Mouse (Mus musculus) kidney, embryonic 14.5 days (tissue): ENCODE data around the gene Slc35g3. TPM values are rescaled to one million over a fixed set of nuclear protein-coding genes. Genes with fewer than 3 reads are reported as not detected.
A peak's percentile ranks its signal among the peaks of the same experiment; 100 is the strongest.

ENCODE experiments used
- ATAC-seq: fragments of 200-750 bp; cut with Nextera tagmentation; 2 replicates; pipeline ENCODE4 v1.8.0; 2017; ENCODE audit warnings: moderate number of reproducible peaks, mild to moderate bottlenecking, moderate TSS enrichment, moderate library complexity; ENCODE audit not compliant: low FRiP score, low TSS enrichment
- H3K27ac ChIP-seq: fragments of 300-500 bp; sonication (generic); 2 replicates; pipeline ENCODE4 v1.5.1; 2014; ENCODE audit warnings: low read depth, mild to moderate bottlenecking, low read length, moderate library complexity, mixed read lengths
- H3K27me3 ChIP-seq: fragments of 300-500 bp; sonication (generic); 2 replicates; pipeline ENCODE4 v1.6.1; 2014; ENCODE audit warnings: mild to moderate bottlenecking, low read length; ENCODE audit not compliant: control insufficient read depth, insufficient read depth
- H3K36me3 ChIP-seq: fragments of 300-500 bp; sonication (generic); 2 replicates; pipeline ENCODE4 v1.6.1; 2014; ENCODE audit warnings: low read length, mixed read lengths; ENCODE audit not compliant: control insufficient read depth, insufficient read depth
- H3K4me1 ChIP-seq: fragments of 300-500 bp; sonication (generic); 2 replicates; pipeline ENCODE4 v1.6.1; 2014; ENCODE audit warnings: low read length, mixed read lengths; ENCODE audit not compliant: control insufficient read depth, insufficient read depth
- H3K4me2 ChIP-seq: fragments of 300-500 bp; sonication (generic); replicated peaks from 2 replicates; pipeline ENCODE4 v1.6.1; 2014; ENCODE audit warnings: low read depth, mild to moderate bottlenecking, low read length
- H3K4me3 ChIP-seq: fragments of 300-500 bp; sonication (generic); 2 replicates; pipeline ENCODE4 v1.5.1; 2014; ENCODE audit warnings: mild to moderate bottlenecking, low read length
- H3K9ac ChIP-seq: fragments of 300-500 bp; sonication (generic); 2 replicates; pipeline ENCODE4 v1.6.1; 2014; ENCODE audit warnings: low read depth, mild to moderate bottlenecking, low read length, moderate library complexity
- H3K9me3 ChIP-seq: fragments of 300-500 bp; sonication (generic); 2 replicates; pipeline ENCODE4 v1.6.1; 2016; ENCODE audit warnings: low read length; ENCODE audit not compliant: control insufficient read depth
- WGBS: fragments of 180-500 bp; shearing (Covaris S2); extraction: QIAGEN DNeasy Blood & Tissue Kit; methylation state at CpG from one replicate; pipeline ENCODE4 v1.1.7; 2014; 5-methylcytosine and 5-hydroxymethylcytosine counted together
- polyA plus RNA-seq: library from polyadenylated mRNA; unstranded; fragments of >200 nt; fragmentation: Nextera tagmentation; extraction: Ambion mirVana; gene quantifications from 2 replicates; pipeline ENCODE4 v1.2.1, GENCODE M21; 2014

The Slc35g3 gene
- polyA plus RNA-seq, 1 experiment from 2014 or later, result 0.23 TPM

DNA sequence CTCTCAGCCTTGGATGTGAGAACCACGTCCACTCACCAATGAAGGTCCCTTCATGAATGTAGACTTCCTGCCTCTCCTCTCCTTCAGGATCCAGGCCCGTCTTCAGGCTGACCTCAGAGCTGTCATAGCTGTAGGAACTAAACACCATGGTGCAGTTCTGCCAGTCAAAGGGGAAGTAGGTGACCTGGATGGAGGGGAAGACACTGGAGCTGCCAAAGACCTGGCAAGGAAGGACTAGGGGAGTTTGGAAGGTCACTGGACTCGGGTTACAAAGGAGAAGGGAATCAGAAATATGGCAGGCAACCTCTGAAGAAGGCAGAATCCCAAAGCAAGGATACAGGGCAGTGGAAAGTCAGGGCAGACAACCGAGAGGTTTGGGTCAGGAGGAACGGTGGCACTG is 31.7 kb upstream of the Slc35g3 start:
- no peak for ATAC-seq
- WGBS, result 57% methylated on average over 5 of the region's 5 CpGs
- H3K4me1 ChIP-seq, result no peaks in the 10 kb centered on the region; the same call in 1 of the 2 replicates
- H3K9ac ChIP-seq, result no peak overlapping the region
- H3K36me3 ChIP-seq, result no peaks in the 10 kb centered on the region
- peaks cover 10% of the 10 kb centered on the region for H3K27me3 ChIP-seq
- no peak overlapping the region for H3K27ac ChIP-seq
- no peak overlapping the region for H3K4me3 ChIP-seq
- no peaks in the 10 kb centered on the region for H3K9me3 ChIP-seq
- H3K4me2 ChIP-seq, result no peak overlapping the region

DNA sequence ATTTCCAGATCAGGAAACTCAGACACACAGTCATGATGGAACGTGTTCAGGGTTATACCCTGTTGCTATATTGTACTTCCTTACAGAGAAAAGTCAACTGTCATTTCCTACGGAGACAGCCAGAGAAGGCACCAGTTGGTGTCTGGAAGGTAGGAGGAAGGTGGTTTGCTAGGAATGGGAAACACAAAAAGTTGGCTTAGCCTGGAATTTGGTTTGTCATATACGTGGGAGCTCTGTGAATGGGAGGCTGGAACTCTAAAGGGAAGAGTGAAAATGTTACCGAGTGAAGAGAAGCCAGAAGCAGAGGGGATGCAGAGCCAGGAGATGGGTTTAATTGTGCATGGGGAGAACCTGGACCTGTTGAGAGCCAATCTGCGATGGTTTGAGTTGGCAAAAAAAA is 29.7 kb upstream of the Slc35g3 start:
- Histone ChIP-seq H3K27ac (no peak overlapping the region), H3K9ac (no peak overlapping the region), H3K36me3 (no peaks in the 10 kb centered on the region), H3K4me1 (no peaks in the 10 kb centered on the region; the same call in 1 of the 2 replicates), H3K9me3 (no peaks in the 10 kb centered on the region), H3K4me3 (no peak overlapping the region), H3K4me2 (no peak overlapping the region), H3K27me3 (peaks cover 4% of the 10 kb centered on the region)
- no peak for ATAC-seq
- 71% methylated on average over 5 of the region's 5 CpGs for whole genome bisulfite sequencing

DNA sequence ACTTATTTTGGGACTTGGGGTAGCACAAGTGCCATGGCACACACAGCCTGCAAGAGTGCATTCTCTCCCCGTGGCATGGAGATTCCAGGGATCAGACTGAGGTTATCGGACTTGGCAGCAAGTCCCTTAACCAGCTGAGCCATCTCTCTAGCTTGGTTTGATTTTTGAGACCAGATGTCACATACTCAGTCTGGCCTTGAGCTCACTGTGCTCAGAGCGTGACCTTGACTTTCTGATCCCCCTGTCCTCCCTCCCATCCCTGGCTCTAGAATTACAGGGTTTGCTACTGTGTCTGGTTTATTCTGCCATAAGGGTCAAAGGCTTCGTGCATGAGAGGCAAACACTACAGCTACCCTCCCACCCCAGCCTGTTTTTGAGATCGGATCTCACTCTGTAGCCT is 27.7 kb upstream of the Slc35g3 start:
- no peak overlapping the region for H3K4me3 ChIP-seq
- H3K9ac ChIP-seq, result no peak overlapping the region
- no peaks in the 10 kb centered on the region for H3K4me1 ChIP-seq
- WGBS, result 29% methylated on average over 5 of the region's 5 CpGs
- no peaks in the 10 kb centered on the region for H3K27me3 ChIP-seq
- H3K36me3 ChIP-seq, result no peaks in the 10 kb centered on the region
- ATAC-seq, result 0 out of 2 replicates have a peak, but pooled peaks have one; percentile 32
- H3K27ac ChIP-seq, result no peak overlapping the region
- H3K9me3 ChIP-seq, result no peaks in the 10 kb centered on the region
- H3K4me2 ChIP-seq, result no peak overlapping the region

DNA sequence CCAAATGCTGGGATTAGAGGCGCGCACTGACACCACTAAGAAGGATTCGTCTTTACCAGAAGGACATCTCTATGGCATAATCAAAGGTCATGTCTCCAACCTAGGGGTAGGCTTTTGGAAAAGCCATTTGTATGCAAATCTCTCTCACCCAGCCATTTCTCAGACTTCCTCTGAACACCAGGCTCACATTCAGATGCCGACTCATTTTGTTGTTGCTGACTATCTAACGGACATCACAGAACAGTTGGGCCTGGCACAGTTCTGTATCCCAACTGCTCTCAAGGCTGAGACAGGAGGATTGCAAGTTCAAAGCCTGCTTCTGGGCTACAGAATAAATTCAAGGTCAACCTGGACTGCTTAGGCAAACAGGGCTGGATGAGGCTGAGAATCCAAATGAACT is 25.5 kb upstream of the Slc35g3 start:
- 91% methylated on average over 5 of the region's 5 CpGs for WGBS
- H3K27me3 ChIP-seq, result no peaks in the 10 kb centered on the region
- no peak overlapping the region for H3K9ac ChIP-seq
- no peaks in the 10 kb centered on the region for H3K4me1 ChIP-seq
- H3K9me3 ChIP-seq, result no peaks in the 10 kb centered on the region
- ATAC-seq, result no peak
- H3K4me2 ChIP-seq, result no peak overlapping the region
- H3K27ac ChIP-seq, result no peak overlapping the region
- H3K36me3 ChIP-seq, result no peaks in the 10 kb centered on the region
- no peak overlapping the region for H3K4me3 ChIP-seq

DNA sequence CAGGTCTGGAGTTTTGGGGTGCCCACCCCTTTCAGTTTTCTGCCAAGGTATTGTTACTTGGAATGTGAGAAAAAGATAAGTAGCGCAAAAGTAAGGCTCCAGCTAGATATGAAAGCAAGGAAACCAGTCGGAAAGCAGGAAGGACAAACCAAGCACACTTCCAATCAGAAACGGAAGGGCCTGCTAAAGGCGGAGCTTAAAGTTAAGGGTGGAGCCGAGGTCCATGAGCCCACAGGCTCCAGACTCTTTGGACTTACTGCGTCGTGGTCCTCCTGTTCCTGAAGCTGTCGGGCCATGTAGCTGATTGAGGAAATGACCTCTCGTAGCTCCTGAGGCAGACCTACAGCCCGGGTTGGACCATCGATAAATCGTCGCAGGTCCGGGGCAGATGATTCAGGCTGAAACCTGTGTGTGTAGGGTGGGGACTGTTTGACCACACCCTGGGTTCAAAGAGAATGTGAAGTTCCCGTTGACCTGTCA is 23.1 kb upstream of the Slc35g3 start:
- Histone ChIP-seq H3K4me3 (no peak overlapping the region), H3K4me1 (no peaks in the 10 kb centered on the region), H3K9ac (no peak overlapping the region), H3K36me3 (no peaks in the 10 kb centered on the region), H3K27ac (no peak overlapping the region), H3K9me3 (no peaks in the 10 kb centered on the region), H3K27me3 (no peaks in the 10 kb centered on the region), H3K4me2 (peak overlapping the region; percentile 32)
- WGBS, result 36% methylated on average over 15 of the region's 15 CpGs
- no peak for ATAC-seq

DNA sequence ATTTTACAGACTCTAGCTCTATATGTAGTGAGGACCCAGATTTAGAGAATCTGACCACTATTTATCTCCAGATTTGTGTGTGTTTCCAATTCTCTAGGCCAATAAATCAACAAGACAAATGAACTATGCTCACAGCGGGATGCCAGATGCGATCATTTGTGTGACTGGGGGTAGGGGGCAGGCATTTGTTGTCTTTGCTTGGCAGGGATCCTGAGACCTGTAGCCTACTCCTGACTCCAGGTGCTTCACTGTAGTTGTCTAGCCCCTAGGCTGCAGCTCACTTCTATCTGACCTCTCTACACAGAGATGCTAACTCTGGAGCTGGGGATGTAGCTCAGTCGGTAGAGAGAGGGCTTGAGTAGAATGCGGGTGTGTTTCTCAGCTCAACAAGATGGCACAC is 20.1 kb upstream of the Slc35g3 start:
- no peak overlapping the region for H3K4me3 ChIP-seq
- H3K27me3 ChIP-seq, result peaks cover 4% of the 10 kb centered on the region; the same call in 1 of the 2 replicates
- no peak overlapping the region for H3K27ac ChIP-seq
- no peak for ATAC-seq
- WGBS, result 24% methylated on average over 4 of the region's 4 CpGs
- no peak overlapping the region for H3K4me2 ChIP-seq
- peaks cover 14% of the 10 kb centered on the region for H3K4me1 ChIP-seq
- 0 out of 2 replicates have a peak, but pooled peaks cover 2% of the 10 kb centered on the region for H3K36me3 ChIP-seq
- H3K9ac ChIP-seq, result no peak overlapping the region
- H3K9me3 ChIP-seq, result no peaks in the 10 kb centered on the region

DNA sequence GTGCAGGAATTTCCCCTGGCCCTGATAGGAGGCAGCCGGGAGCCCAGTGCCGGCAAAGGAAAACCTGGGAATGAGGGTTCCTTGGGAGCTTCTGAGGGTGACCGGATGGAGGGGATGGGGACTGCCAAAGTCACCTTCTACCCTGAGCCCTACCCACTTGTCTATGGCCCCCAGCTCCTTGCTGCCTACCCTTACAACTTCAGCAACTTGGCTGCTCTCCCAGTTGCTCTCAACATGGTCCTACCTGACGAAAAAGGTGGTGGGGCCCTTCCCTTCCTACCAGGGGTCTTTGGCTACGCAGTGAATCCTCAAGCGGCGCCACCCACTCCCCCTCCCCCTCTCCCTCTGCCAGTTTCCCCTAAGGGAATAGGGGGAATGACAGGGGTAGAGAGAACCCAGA is 17.2 kb upstream of the Slc35g3 start:
- WGBS, result 64% methylated on average over 7 of the region's 7 CpGs
- H3K4me2 ChIP-seq, result no peak overlapping the region
- ATAC-seq, result no peak
- H3K4me1 ChIP-seq, result peaks cover 16% of the 10 kb centered on the region
- no peaks in the 10 kb centered on the region for H3K9me3 ChIP-seq
- H3K27ac ChIP-seq, result no peak overlapping the region
- H3K36me3 ChIP-seq, result 0 out of 2 replicates have a peak, but pooled peaks cover 2% of the 10 kb centered on the region
- H3K4me3 ChIP-seq, result no peak overlapping the region
- peaks cover 4% of the 10 kb centered on the region; the same call in 1 of the 2 replicates for H3K27me3 ChIP-seq
- no peak overlapping the region for H3K9ac ChIP-seq

DNA sequence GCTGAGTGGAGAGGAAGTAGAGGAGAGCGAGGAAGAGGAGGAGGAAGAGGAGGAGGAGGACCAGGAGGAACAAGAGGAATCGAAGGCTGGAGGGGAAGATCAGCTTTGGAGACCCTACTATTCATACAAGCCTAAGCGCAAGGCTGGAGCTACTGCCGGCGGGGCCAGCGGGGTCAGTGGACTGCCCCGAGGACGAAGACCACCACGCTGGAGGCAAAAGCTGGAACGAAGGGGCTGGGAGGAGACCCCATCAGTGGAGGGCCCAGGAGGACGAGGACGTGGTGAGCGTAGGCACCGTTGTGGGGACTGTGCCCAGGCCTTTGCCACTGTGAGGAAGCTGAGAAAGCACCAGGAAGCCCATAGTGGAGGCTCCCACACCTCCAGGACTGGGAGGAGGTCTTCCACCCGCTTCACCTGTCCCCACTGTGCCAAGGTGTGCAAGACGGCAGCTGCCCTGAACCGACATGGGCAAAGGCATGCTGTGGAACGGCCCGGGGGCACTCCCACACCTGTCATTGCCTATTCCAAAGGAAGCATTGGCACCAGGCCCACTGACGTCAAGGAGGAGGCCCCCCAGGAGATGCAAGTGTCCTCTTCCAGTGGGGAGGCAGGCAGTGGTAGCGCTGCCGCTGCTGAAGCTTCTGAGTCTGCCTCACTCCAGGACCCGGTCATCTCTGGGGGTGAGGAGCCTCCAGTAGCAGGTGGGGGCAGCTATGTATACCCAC is 16.7 kb upstream of the Slc35g3 start:
- WGBS, result 69% methylated on average over 21 of the region's 23 CpGs
- peaks cover 4% of the 10 kb centered on the region; the same call in 1 of the 2 replicates for H3K27me3 ChIP-seq
- no peaks in the 10 kb centered on the region for H3K9me3 ChIP-seq
- H3K36me3 ChIP-seq, result 0 out of 2 replicates have a peak, but pooled peaks cover 2% of the 10 kb centered on the region
- no peak overlapping the region for H3K27ac ChIP-seq
- H3K9ac ChIP-seq, result no peak overlapping the region
- H3K4me3 ChIP-seq, result no peak overlapping the region
- peaks cover 16% of the 10 kb centered on the region for H3K4me1 ChIP-seq
- H3K4me2 ChIP-seq, result no peak overlapping the region
- no peak for ATAC-seq

DNA sequence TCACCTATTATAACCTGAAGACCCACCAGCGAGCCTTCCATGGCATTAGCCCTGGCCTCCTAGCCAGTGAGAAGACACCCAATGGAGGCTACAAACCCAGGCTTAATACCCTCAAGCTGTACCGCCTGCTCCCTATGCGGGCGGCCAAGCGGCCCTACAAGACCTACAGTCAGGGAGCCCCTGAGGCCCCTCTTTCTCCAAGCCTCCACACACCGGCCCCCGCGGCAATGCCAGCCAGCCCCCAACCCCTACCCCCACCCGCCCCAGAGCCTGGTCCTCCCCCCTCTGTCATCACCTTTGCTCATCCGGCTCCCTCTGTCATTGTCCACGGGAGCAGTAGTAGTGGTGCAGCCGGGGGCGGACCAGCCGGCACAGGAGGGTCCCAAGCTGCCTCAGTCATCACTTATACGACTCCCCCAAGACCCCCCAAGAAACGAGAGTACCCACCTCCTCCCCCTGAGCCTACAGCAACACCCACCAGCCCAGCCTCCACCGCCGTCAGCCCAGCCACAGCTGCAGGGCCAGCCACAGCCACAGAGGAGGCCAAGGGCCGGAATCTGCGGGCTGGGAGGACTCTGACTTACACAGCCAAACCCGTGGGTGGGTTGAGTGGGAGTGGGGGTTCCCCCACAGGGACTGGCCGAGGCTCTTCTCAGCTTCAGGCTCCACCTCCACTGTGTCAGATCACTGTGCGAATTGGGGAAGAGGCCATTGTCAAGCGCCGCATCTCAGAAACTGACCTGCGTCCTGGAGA is 15.9 kb upstream of the Slc35g3 start:
- Histone ChIP-seq H3K4me2 (no peak overlapping the region), H3K9ac (no peak overlapping the region), H3K27me3 (peaks cover 4% of the 10 kb centered on the region; the same call in 1 of the 2 replicates), H3K4me3 (no peak overlapping the region), H3K27ac (no peak overlapping the region), H3K4me1 (peaks cover 16% of the 10 kb centered on the region), H3K36me3 (0 out of 2 replicates have a peak, but pooled peaks cover 2% of the 10 kb centered on the region), H3K9me3 (no peaks in the 10 kb centered on the region)
- 51% methylated on average over 26 of the region's 26 CpGs for WGBS
- ATAC-seq, result peak; percentile 54; the same call in 1 of the 2 replicates
